Mouse (Mus musculus) midbrain, embryonic 14.5 days (tissue): ENCODE data around the gene Efna5. TPM values are rescaled to one million over a fixed set of nuclear protein-coding genes. Genes with fewer than 3 reads are reported as not detected.

ENCODE experiments used
- ATAC-seq: fragments of 200-750 bp; cut with Nextera tagmentation; 2 replicates; pipeline ENCODE4 v1.8.0; 2017; ENCODE audit warnings: moderate number of reproducible peaks, moderate library complexity; ENCODE audit not compliant: low FRiP score, low TSS enrichment
- DNase-seq: peaks from one replicate; pipeline ENCODE4 v3.0.0-alpha.2; 2015
- H3K27ac ChIP-seq: fragments of 300-500 bp; sonication (generic); replicated peaks from 2 replicates; pipeline ENCODE4 v1.5.1; 2014; ENCODE audit warnings: mild to moderate bottlenecking, low read depth, low read length, moderate library complexity
- H3K27me3 ChIP-seq: fragments of 300-500 bp; sonication (generic); 2 replicates; pipeline ENCODE4 v1.6.1; 2014; ENCODE audit warnings: low read length, control low read depth, mixed read lengths; ENCODE audit not compliant: control insufficient read depth, insufficient read depth
- H3K36me3 ChIP-seq: fragments of 300-500 bp; sonication (generic); 2 replicates; pipeline ENCODE4 v1.6.1; 2014; ENCODE audit warnings: low read length, control low read depth; ENCODE audit not compliant: control insufficient read depth, insufficient read depth
- H3K4me1 ChIP-seq: fragments of 300-500 bp; sonication (generic); 2 replicates; pipeline ENCODE4 v1.6.1; 2014; ENCODE audit warnings: mild to moderate bottlenecking, antibody characterized with exemption, low read length, control low read depth; ENCODE audit not compliant: control insufficient read depth, insufficient read depth
- H3K4me2 ChIP-seq: fragments of 300-500 bp; sonication (generic); 2 replicates; pipeline ENCODE4 v1.6.1; 2014; ENCODE audit warnings: mild to moderate bottlenecking, low read length, moderate library complexity
- H3K4me3 ChIP-seq: fragments of 300-500 bp; sonication (generic); replicated peaks from 2 replicates; pipeline ENCODE4 v1.5.1; 2014; ENCODE audit warnings: low read depth, low read length
- H3K9ac ChIP-seq: fragments of 300-500 bp; sonication (generic); replicated peaks from 2 replicates; pipeline ENCODE4 v1.6.1; 2014; ENCODE audit warnings: mild to moderate bottlenecking, low read length, moderate library complexity
- H3K9me3 ChIP-seq: fragments of 300-500 bp; sonication (generic); 2 replicates; pipeline ENCODE4 v1.6.1; 2016; ENCODE audit warnings: low read length, control low read depth, mixed read lengths; ENCODE audit not compliant: control insufficient read depth
- WGBS: fragments of 180-500 bp; shearing (Covaris S2); extraction: QIAGEN DNeasy Blood & Tissue Kit; methylation state at CpG from one replicate; pipeline ENCODE4 v1.1.7; 2014; 5-methylcytosine and 5-hydroxymethylcytosine counted together
- polyA plus RNA-seq: library from polyadenylated mRNA; unstranded; fragments of >200 nt; fragmentation: Nextera tagmentation; extraction: Ambion mirVana; gene quantifications from 2 replicates; pipeline ENCODE4 v1.2.1, GENCODE M21; 2014

The Efna5 gene
- polyA plus RNA-seq, 1 experiment from 2014 or later: 90.8 TPM

- Histone ChIP-seq H3K27ac (no peak overlapping the region), H3K36me3 (no peaks in the 10 kb centered on the region), H3K4me2 (no peak overlapping the region), H3K4me3 (no peak overlapping the region), H3K27me3 (no peaks in the 10 kb centered on the region), H3K9ac (no peak overlapping the region), H3K9me3 (no peaks in the 10 kb centered on the region), H3K4me1 (peaks cover 21% of the 10 kb centered on the region)
- ATAC-seq (no peak), DNase-seq (no peak)
- WGBS: 82% methylated on average over 5 of the region's 5 CpGs
Observed at GRCm38 (mm10) chr17:62726102-62726501, 155.0 kb downstream of the Efna5 start.

- 84% methylated on average over 5 of the region's 5 CpGs for WGBS
- H3K4me3 ChIP-seq: no peak overlapping the region
- no peaks in the 10 kb centered on the region for H3K9me3 ChIP-seq
- H3K27ac ChIP-seq: no peak overlapping the region
- H3K36me3 ChIP-seq: no peaks in the 10 kb centered on the region
- ATAC-seq: no peak
- H3K4me2 ChIP-seq: no peak overlapping the region
- DNase-seq: no peak
- H3K27me3 ChIP-seq: no peaks in the 10 kb centered on the region
- H3K9ac ChIP-seq: no peak overlapping the region
- peaks cover 9% of the 10 kb centered on the region for H3K4me1 ChIP-seq
Observed at GRCm38 (mm10) chr17:62722962-62723361, 158.2 kb downstream of the Efna5 start.

- Histone ChIP-seq H3K36me3 (no peaks in the 10 kb centered on the region), H3K4me1 (peaks cover 17% of the 10 kb centered on the region), H3K9me3 (no peaks in the 10 kb centered on the region), H3K4me2 (no peak overlapping the region), H3K4me3 (no peak overlapping the region), H3K27ac (no peak overlapping the region), H3K9ac (no peak overlapping the region), H3K27me3 (no peaks in the 10 kb centered on the region)
- no peak for DNase-seq
- 89% methylated on average over 3 of the region's 3 CpGs for WGBS
- no peak for ATAC-seq
Observed at GRCm38 (mm10) chr17:62721595-62721994, 159.5 kb downstream of the Efna5 start.

- H3K4me1 ChIP-seq: peaks cover 17% of the 10 kb centered on the region
- H3K9ac ChIP-seq: no peak overlapping the region
- DNase-seq (no peak), ATAC-seq (no peak)
- no peaks in the 10 kb centered on the region for H3K27me3 ChIP-seq
- H3K9me3 ChIP-seq: no peaks in the 10 kb centered on the region
- no peak overlapping the region for H3K27ac ChIP-seq
- no peaks in the 10 kb centered on the region for H3K36me3 ChIP-seq
- 65% methylated on average over 20 of the region's 20 CpGs for WGBS
- no peak overlapping the region for H3K4me2 ChIP-seq
- no peak overlapping the region for H3K4me3 ChIP-seq
Observed at GRCm38 (mm10) chr17:62720740-62721450, 160.2 kb downstream of the Efna5 start.

GRCm38 (mm10) chr17:62717426-62718131, 163.5 kb downstream of the Efna5 start:
- Histone ChIP-seq H3K4me2 (peak overlapping the region; percentile 19), H3K27me3 (no peaks in the 10 kb centered on the region), H3K36me3 (no peaks in the 10 kb centered on the region), H3K9me3 (no peaks in the 10 kb centered on the region), H3K27ac (no peak overlapping the region), H3K9ac (no peak overlapping the region), H3K4me1 (peaks cover 17% of the 10 kb centered on the region), H3K4me3 (no peak overlapping the region)
- DNase-seq (peak; percentile 42), ATAC-seq (peak; percentile 58; the same call in 1 of the 2 replicates)
- WGBS: 10% methylated on average over 12 of the region's 12 CpGs

- Histone ChIP-seq H3K27me3 (no peaks in the 10 kb centered on the region), H3K27ac (no peak overlapping the region), H3K4me3 (no peak overlapping the region), H3K4me1 (peaks cover 20% of the 10 kb centered on the region), H3K9ac (no peak overlapping the region), H3K9me3 (no peaks in the 10 kb centered on the region), H3K36me3 (no peaks in the 10 kb centered on the region), H3K4me2 (no peak overlapping the region)
- WGBS: 92% methylated on average over 3 of the region's 3 CpGs
- ATAC-seq (no peak), DNase-seq (no peak)
Observed at GRCm38 (mm10) chr17:62713455-62713854, 167.7 kb downstream of the Efna5 start.

- Histone ChIP-seq H3K4me2 (no peak overlapping the region), H3K27ac (no peak overlapping the region), H3K27me3 (no peaks in the 10 kb centered on the region), H3K9ac (no peak overlapping the region), H3K4me3 (no peak overlapping the region), H3K4me1 (peaks cover 23% of the 10 kb centered on the region), H3K36me3 (no peaks in the 10 kb centered on the region), H3K9me3 (no peaks in the 10 kb centered on the region)
- ATAC-seq (no peak), DNase-seq (no peak)
- 34% methylated on average over 6 of the region's 6 CpGs for WGBS
Observed at GRCm38 (mm10) chr17:62706418-62706817, 174.7 kb downstream of the Efna5 start.

- 54% methylated on average over 9 of the region's 9 CpGs for WGBS
- ATAC-seq: no peak
- H3K9ac ChIP-seq: no peak overlapping the region
- no peaks in the 10 kb centered on the region for H3K9me3 ChIP-seq
- no peak for DNase-seq
- no peaks in the 10 kb centered on the region for H3K36me3 ChIP-seq
- no peak overlapping the region for H3K27ac ChIP-seq
- H3K27me3 ChIP-seq: no peaks in the 10 kb centered on the region
- no peak overlapping the region for H3K4me3 ChIP-seq
- H3K4me1 ChIP-seq: peaks cover 30% of the 10 kb centered on the region
- no peak overlapping the region for H3K4me2 ChIP-seq
Observed at GRCm38 (mm10) chr17:62702020-62702814, 178.9 kb downstream of the Efna5 start.
